Mouse (Mus musculus): ENCODE measurements around the gene Rybp.

DNA sequence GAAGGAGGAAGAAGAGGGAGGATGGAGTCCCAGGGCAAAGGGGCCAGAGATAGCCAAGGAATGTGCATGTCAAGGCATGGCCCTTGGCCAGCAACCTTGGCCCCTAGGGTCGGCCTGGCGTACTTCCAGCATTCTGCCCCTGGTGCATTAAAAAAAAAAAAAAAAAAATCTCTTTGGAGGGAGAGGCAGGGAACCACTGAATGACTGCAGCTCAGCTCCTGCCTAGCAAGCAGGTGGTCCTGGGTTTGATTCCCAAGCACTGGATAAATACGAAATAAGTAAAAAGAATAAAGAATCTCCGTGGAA lies 1.4 kb upstream of the Rybp start:
- TF ChIP-seq CTCF (IDR thresholded peaks at IDR 0.05; ENCODE audit: extremely low read depth, insufficient read depth, low read length) = no peak
- no peak for TF ChIP-seq POLR2A (IDR thresholded peaks at IDR 0.05; ENCODE audit: extremely low read depth, insufficient read depth, low read length)
